In the genomic region with DNA sequence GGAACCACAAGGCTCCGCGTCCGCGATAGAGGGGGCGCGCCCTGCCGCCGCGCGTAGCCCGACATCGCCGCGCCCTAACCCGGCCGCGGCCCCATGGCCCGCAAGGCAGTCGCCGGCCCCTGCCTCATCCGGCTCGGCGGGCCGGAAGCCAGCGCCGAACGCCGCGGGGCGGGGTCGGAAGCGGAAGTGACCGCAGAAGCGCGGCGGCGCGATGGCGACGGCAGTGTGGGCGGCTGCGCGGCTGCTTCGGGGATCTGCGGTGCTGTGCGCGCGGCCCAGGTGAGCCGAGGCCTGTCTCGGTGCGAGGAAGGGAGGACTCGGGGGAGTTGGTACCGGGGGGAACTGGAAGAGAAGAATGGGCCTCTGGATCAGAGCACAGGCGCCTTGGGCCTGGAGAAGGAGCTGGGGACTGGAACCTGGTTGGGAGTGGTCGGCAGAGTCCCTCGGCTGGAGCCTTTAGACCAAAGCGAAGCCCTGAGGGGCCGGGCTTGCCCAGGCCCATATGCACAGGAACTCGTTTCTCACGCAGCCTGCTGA, we compare ENCODE assay signal across 8 mouse cellular contexts. TPM values are rescaled to one million over a fixed set of nuclear protein-coding genes. Genes with fewer than 3 reads are reported as not detected.
DNase-seq lines count a peak whose midpoint lies in the region; ATAC-seq and TF ChIP-seq lines count a peak whose summit lies in the region.

Gene Entr1 (minus strand): TSS at position 163 of the 537 bp plus-strand sequence.
Gene Pmpca (plus strand): TSS at position 186 of the 537 bp plus-strand sequence.

- no peak for TF ChIP-seq CTCF in brain, embryonic 14.5 days (IDR thresholded peaks at IDR 0.05; ENCODE audit: borderline replicate concordance, extremely low read depth, insufficient read depth, insufficient read length)

- WGBS in heart, embryonic 11.5 days (ENCODE audit: insufficient replicate concordance), result under 1% methylated on average over 45 of the region's 60 CpGs
- WGBS in kidney, embryonic 16.5 days, result under 1% methylated on average over 47 of the region's 60 CpGs
- under 1% methylated on average over 60 of the region's 60 CpGs for WGBS in liver, embryonic 12.5 days (ENCODE audit: insufficient replicate concordance)
- WGBS in stomach, embryonic 14.5 days, result under 1% methylated on average over 55 of the region's 60 CpGs

- no peaks in the 10 kb centered on the region for H3K27me3 ChIP-seq in heart, embryonic 11.5 days (ENCODE audit: control insufficient read depth, insufficient read depth, low read length)
- H3K27me3 ChIP-seq in kidney, embryonic 16.5 days (ENCODE audit: insufficient read depth, low read length), result no peaks in the 10 kb centered on the region
- H3K27me3 ChIP-seq in liver, embryonic 12.5 days (replicated peaks), result no peaks in the 10 kb centered on the region
- H3K27me3 ChIP-seq in stomach, embryonic 14.5 days (ENCODE audit: control insufficient read depth, insufficient read depth, low read length), result no peaks in the 10 kb centered on the region

- no peaks in the 10 kb centered on the region for H3K9me3 ChIP-seq in heart, embryonic 11.5 days (replicated peaks; ENCODE audit: control insufficient read depth, low read length)
- H3K9me3 ChIP-seq in kidney, embryonic 16.5 days (ENCODE audit: low read length), result no peaks in the 10 kb centered on the region
- no peaks in the 10 kb centered on the region for H3K9me3 ChIP-seq in liver, embryonic 12.5 days (replicated peaks)
- H3K9me3 ChIP-seq in stomach, embryonic 14.5 days (ENCODE audit: control insufficient read depth, low read depth, low read length), result no peaks in the 10 kb centered on the region

- peaks cover 44% of the 10 kb centered on the region for H3K36me3 ChIP-seq in heart, embryonic 11.5 days (ENCODE audit: control insufficient read depth, insufficient read depth, low read length)
- H3K36me3 ChIP-seq in kidney, embryonic 16.5 days (ENCODE audit: insufficient read depth, low read length), result peaks cover 62% of the 10 kb centered on the region
- peaks cover 75% of the 10 kb centered on the region for H3K36me3 ChIP-seq in liver, embryonic 12.5 days
- H3K36me3 ChIP-seq in stomach, embryonic 14.5 days (ENCODE audit: control insufficient read depth, insufficient read depth, low read length), result peaks cover 69% of the 10 kb centered on the region

- peak; percentile 99 for TF ChIP-seq POLR2A in brain, embryonic 14.5 days (IDR thresholded peaks at IDR 0.05; ENCODE audit: borderline replicate concordance, extremely low read depth, insufficient read depth, insufficient read length, poor library complexity, severe bottlenecking)

- peak; percentile 89 for ATAC-seq in erythroblast, adult 5-6 weeks (replicated peaks; ENCODE audit: low FRiP score, poor library complexity, severe bottlenecking)
- peak; percentile 78 for ATAC-seq in heart, embryonic 11.5 days (replicated peaks; ENCODE audit: insufficient number of reproducible peaks, low FRiP score, low TSS enrichment)
- ATAC-seq in kidney, embryonic 16.5 days (ENCODE audit: low FRiP score, low TSS enrichment), result peak; percentile 92
- peak; percentile 90 for ATAC-seq in liver, embryonic 12.5 days
- peak; percentile 88 for ATAC-seq in stomach, embryonic 14.5 days (ENCODE audit: insufficient number of reproducible peaks, insufficient read depth, low FRiP score, low read depth)

- H3K9ac ChIP-seq in heart, embryonic 11.5 days (ENCODE audit: low read depth, low read length), result peak within 1 kb of the TSS; percentile 82
- peak within 1 kb of the TSS; percentile 93 for H3K9ac ChIP-seq in kidney, embryonic 16.5 days (replicated peaks; ENCODE audit: low read length)
- H3K9ac ChIP-seq in liver, embryonic 12.5 days, result peak within 1 kb of the TSS; percentile 86
- peak within 1 kb of the TSS; percentile 78 for H3K9ac ChIP-seq in stomach, embryonic 14.5 days (replicated peaks; ENCODE audit: low read depth, low read length)

- H3K4me3 ChIP-seq in heart, embryonic 11.5 days (ENCODE audit: low read depth, low read length), result peak within 1 kb of the TSS; percentile 97
- H3K4me3 ChIP-seq in kidney, embryonic 16.5 days (ENCODE audit: low read length), result peak within 1 kb of the TSS; percentile 90
- peak within 1 kb of the TSS; percentile 92 for H3K4me3 ChIP-seq in liver, embryonic 12.5 days
- peak within 1 kb of the TSS; percentile 96 for H3K4me3 ChIP-seq in stomach, embryonic 14.5 days (ENCODE audit: low read depth, low read length)

- DNase-seq in CD4-positive, CD25-positive, alpha-beta regulatory T cell, adult 2 months (ENCODE audit: low read depth, low spot score), result peak; percentile 94
- DNase-seq in brain, embryonic 14.5 days (ENCODE audit: low read depth), result peak; percentile 94
- DNase-seq in natural killer cell, adult 2 months (ENCODE audit: low spot score in 2 of 2), result peak; percentile 74 to 80

- peak within 1 kb of the TSS; percentile 50 for H3K27ac ChIP-seq in heart, embryonic 11.5 days (ENCODE audit: low read depth, low read length)
- peak within 1 kb of the TSS; percentile 67 for H3K27ac ChIP-seq in kidney, embryonic 16.5 days (ENCODE audit: low read length)
- H3K27ac ChIP-seq in liver, embryonic 12.5 days, result peak within 1 kb of the TSS; percentile 83
- H3K27ac ChIP-seq in stomach, embryonic 14.5 days (ENCODE audit: low read length), result peak within 1 kb of the TSS; percentile 24; the same call in 1 of the 2 replicates

- peaks cover 9% of the 10 kb centered on the region for H3K4me1 ChIP-seq in heart, embryonic 11.5 days (ENCODE audit: control insufficient read depth, insufficient read depth, low read length)
- peaks cover 18% of the 10 kb centered on the region for H3K4me1 ChIP-seq in kidney, embryonic 16.5 days (ENCODE audit: insufficient read depth, low read length)
- peaks cover 29% of the 10 kb centered on the region for H3K4me1 ChIP-seq in liver, embryonic 12.5 days
- peaks cover 9% of the 10 kb centered on the region; the same call in 1 of the 2 replicates for H3K4me1 ChIP-seq in stomach, embryonic 14.5 days (ENCODE audit: control insufficient read depth, insufficient read depth, low read length)

- peak within 1 kb of the TSS; percentile 90 for H3K4me2 ChIP-seq in heart, embryonic 11.5 days
- peak within 1 kb of the TSS; percentile 92 for H3K4me2 ChIP-seq in kidney, embryonic 16.5 days (replicated peaks; ENCODE audit: low read depth, low read length)
- peak within 1 kb of the TSS; percentile 86 for H3K4me2 ChIP-seq in liver, embryonic 12.5 days
- H3K4me2 ChIP-seq in stomach, embryonic 14.5 days (replicated peaks; ENCODE audit: low read depth, low read length), result peak within 1 kb of the TSS; percentile 93

RNA-seq across cellular contexts. Expression of gene Entr1, which starts in this region (rescaled TPM):
- 222 and 255 TPM in 2 replicates for polyA plus RNA-seq in brain, embryonic 14.5 days (2012; rRNA removed)
- total RNA-seq in erythroblast, adult 5-6 weeks (2015; ENCODE audit: low replicate concordance), result 17.8 and 25.0 TPM in 2 replicates
- 17.3 and 19.2 TPM in 2 replicates for total RNA-seq in erythroblast, adult 5-6 weeks (2017; ENCODE audit: low replicate concordance)
- polyA plus RNA-seq in heart, embryonic 11.5 days (2014; fragmentation: Nextera tagmentation; extraction: Ambion mirVana), result 87.4 and 89.1 TPM in 2 replicates
- 125 and 127 TPM in 2 replicates for polyA plus RNA-seq in kidney, embryonic 16.5 days (2015; fragmentation: Nextera tagmentation; extraction: Ambion mirVana)
- polyA plus RNA-seq in liver, embryonic 12.5 days (2016; fragmentation: Nextera tagmentation; extraction: Ambion mirVana), result 74.9 and 76.2 TPM in 2 replicates
- polyA plus RNA-seq in stomach, embryonic 14.5 days (2014; fragmentation: Nextera tagmentation; extraction: Ambion mirVana), result 102 and 117 TPM in 2 replicates

RNA-seq across cellular contexts. Expression of gene Pmpca, which starts in this region (rescaled TPM):
- polyA plus RNA-seq in brain, embryonic 14.5 days (2012; rRNA removed), result 116 and 133 TPM in 2 replicates
- 6.5 TPM in 2 replicates for total RNA-seq in erythroblast, adult 5-6 weeks (2015; ENCODE audit: low replicate concordance)
- total RNA-seq in erythroblast, adult 5-6 weeks (2017; ENCODE audit: low replicate concordance), result 12.1 and 24.0 TPM in 2 replicates
- polyA plus RNA-seq in heart, embryonic 11.5 days (2014; fragmentation: Nextera tagmentation; extraction: Ambion mirVana), result 112 and 134 TPM in 2 replicates
- 122 TPM in 2 replicates for polyA plus RNA-seq in kidney, embryonic 16.5 days (2015; fragmentation: Nextera tagmentation; extraction: Ambion mirVana)
- 108 and 110 TPM in 2 replicates for polyA plus RNA-seq in liver, embryonic 12.5 days (2016; fragmentation: Nextera tagmentation; extraction: Ambion mirVana)
- polyA plus RNA-seq in stomach, embryonic 14.5 days (2014; fragmentation: Nextera tagmentation; extraction: Ambion mirVana), result 83.2 and 86.5 TPM in 2 replicates

Comparison
In these comparisons a context has a peak if more than half of its experiments do, and no peak if none do; other contexts are left out.
1. Peak in every context shown above with its lines: DNase-seq, ATAC-seq, H3K4me3 ChIP-seq and H3K27ac ChIP-seq.
2. H3K27ac ChIP-seq: peak in every context shown above with its lines; median percentile 83 in liver, embryonic 12.5 days; 67 in kidney, embryonic 16.5 days; 50 in heart, embryonic 11.5 days; 24 in stomach, embryonic 14.5 days.